Mouse (Mus musculus) kidney, embryonic 15.5 days (tissue): Measurements from ENCODE around the gene Olfr1299. TPM values are rescaled to one million over a fixed set of nuclear protein-coding genes. Genes with fewer than 3 reads are reported as not detected.

Source experiments
- ATAC-seq: fragments of 200-750 bp; cut with Nextera tagmentation; replicated peaks from 2 replicates; pipeline ENCODE4 v1.8.0; 2017; ENCODE audit warnings: moderate TSS enrichment; ENCODE audit not compliant: low FRiP score
- H3K27ac ChIP-seq: fragments of 300-500 bp; sonication (generic); 2 replicates; pipeline ENCODE4 v1.5.1; 2015; ENCODE audit warnings: mild to moderate bottlenecking, inconsistent platforms
- H3K27me3 ChIP-seq: fragments of 300-500 bp; sonication (generic); 2 replicates; pipeline ENCODE4 v1.6.1; 2015; ENCODE audit warnings: inconsistent platforms
- H3K36me3 ChIP-seq: fragments of 300-500 bp; sonication (generic); 2 replicates; pipeline ENCODE4 v1.6.1; 2015; ENCODE audit warnings: inconsistent platforms
- H3K4me1 ChIP-seq: fragments of 300-500 bp; sonication (generic); 2 replicates; pipeline ENCODE4 v1.6.1; 2015; ENCODE audit warnings: inconsistent platforms
- H3K4me2 ChIP-seq: fragments of 300-500 bp; sonication (generic); 2 replicates; pipeline ENCODE4 v1.6.1; 2015; ENCODE audit warnings: moderate library complexity, mild to moderate bottlenecking, inconsistent platforms
- H3K4me3 ChIP-seq: fragments of 300-500 bp; sonication (generic); replicated peaks from 2 replicates; pipeline ENCODE4 v1.5.1; 2015; ENCODE audit warnings: mild to moderate bottlenecking, inconsistent platforms
- H3K9ac ChIP-seq: fragments of 300-500 bp; sonication (generic); 2 replicates; pipeline ENCODE4 v1.6.1; 2015; ENCODE audit warnings: mild to moderate bottlenecking, inconsistent platforms
- H3K9me3 ChIP-seq: fragments of 300-500 bp; sonication (generic); replicated peaks from 2 replicates; pipeline ENCODE4 v1.6.1; 2016; ENCODE audit warnings: inconsistent platforms
- WGBS: fragments of 180-500 bp; shearing (Covaris S2); methylation state at CpG from one replicate; pipeline ENCODE4 v1.1.7; 2015; ENCODE audit warnings: mixed read lengths; 5-methylcytosine and 5-hydroxymethylcytosine counted together
- polyA plus RNA-seq: library from polyadenylated mRNA; unstranded; fragments of >200 nt; fragmentation: Nextera tagmentation; extraction: Ambion mirVana; gene quantifications from 2 replicates; pipeline ENCODE4 v1.2.1, GENCODE M21; 2015

Olfr1299 gene
- polyA plus RNA-seq, result not detected in 2 replicates

- H3K27ac ChIP-seq, result no peak within 1 kb of the TSS
- H3K4me3 ChIP-seq, result no peak within 1 kb of the TSS
- no peaks in the 10 kb centered on the region for H3K9me3 ChIP-seq
- no peaks in the 10 kb centered on the region for H3K4me1 ChIP-seq
- H3K36me3 ChIP-seq, result no peaks in the 10 kb centered on the region
- no peak within 1 kb of the TSS for H3K9ac ChIP-seq
- 84% methylated on average over 4 of the region's 4 CpGs for WGBS
- ATAC-seq, result no peak
- no peak within 1 kb of the TSS for H3K4me2 ChIP-seq
- H3K27me3 ChIP-seq, result no peaks in the 10 kb centered on the region
These were observed at the start of gene Olfr1299 for GRCm38 (mm10) chr2:111661119-111661518. TSS of gene Olfr1299 (plus strand) at chr2:111661419.

GRCm38 (mm10) chr2:111626397-111626796 lies 34.8 kb upstream of the Olfr1299 start, which contains the start of gene Olfr1297:
TSS of gene Olfr1297 (minus strand) at chr2:111626497.
- H3K4me3 ChIP-seq, result no peak within 1 kb of the TSS
- H3K4me2 ChIP-seq, result no peak within 1 kb of the TSS
- no peak for ATAC-seq
- H3K4me1 ChIP-seq, result no peaks in the 10 kb centered on the region
- no peak within 1 kb of the TSS for H3K27ac ChIP-seq
- 78% methylated on average over 1 of the region's 1 CpGs for WGBS
- no peak within 1 kb of the TSS for H3K9ac ChIP-seq
- no peaks in the 10 kb centered on the region for H3K9me3 ChIP-seq
- H3K27me3 ChIP-seq, result no peaks in the 10 kb centered on the region
- no peaks in the 10 kb centered on the region for H3K36me3 ChIP-seq

- WGBS, result 84% methylated on average over 1 of the region's 1 CpGs
- Histone ChIP-seq H3K9ac (no peak within 1 kb of the TSS), H3K9me3 (no peaks in the 10 kb centered on the region), H3K27ac (no peak within 1 kb of the TSS), H3K4me2 (no peak within 1 kb of the TSS), H3K36me3 (no peaks in the 10 kb centered on the region), H3K27me3 (no peaks in the 10 kb centered on the region), H3K4me3 (no peak within 1 kb of the TSS), H3K4me1 (no peaks in the 10 kb centered on the region)
- ATAC-seq, result no peak
These were observed 12.1 kb upstream of the Olfr1299 start, which contains the start of gene Olfr1298 for GRCm38 (mm10) chr2:111649101-111649500. TSS of gene Olfr1298 (minus strand) at chr2:111649201.

Other genes starting within 250 kb of the Olfr1299 start
- not detected in 2 replicates for gene Olfr1286, start 238.3 kb upstream of the Olfr1299 start, polyA plus RNA-seq
- not detected in 2 replicates for gene Olfr1287, start 212.3 kb upstream of the Olfr1299 start, polyA plus RNA-seq
- gene Olfr1288, start 187.3 kb upstream of the Olfr1299 start, polyA plus RNA-seq, result not detected in 2 replicates
- gene Olfr1289, start 180.6 kb upstream of the Olfr1299 start, polyA plus RNA-seq, result not detected in 2 replicates
- not detected in 2 replicates for gene Olfr1290, start 167.6 kb upstream of the Olfr1299 start, polyA plus RNA-seq
- gene Olfr1291-ps1, start 164.2 kb upstream of the Olfr1299 start, polyA plus RNA-seq, result not detected in 2 replicates
- gene Olfr1293-ps, start 136.2 kb upstream of the Olfr1299 start, polyA plus RNA-seq, result not detected in 2 replicates
- gene Olfr1294, start 121.1 kb upstream of the Olfr1299 start, polyA plus RNA-seq, result not detected in 2 replicates
- gene Olfr1295, start 91.7 kb upstream of the Olfr1299 start, polyA plus RNA-seq, result not detected in 2 replicates
- gene Olfr1297, start 34.9 kb upstream of the Olfr1299 start, polyA plus RNA-seq, result not detected in 2 replicates
- gene Olfr1298, start 12.2 kb upstream of the Olfr1299 start, polyA plus RNA-seq, result not detected in 2 replicates
- gene Olfr1301, start 89.6 kb downstream of the Olfr1299 start, polyA plus RNA-seq, result not detected in 2 replicates
- not detected in 2 replicates for gene Olfr1302, start 116.0 kb downstream of the Olfr1299 start, polyA plus RNA-seq
- not detected in 2 replicates for gene Olfr1303, start 158.9 kb downstream of the Olfr1299 start, polyA plus RNA-seq
- gene Olfr1305, start 215.7 kb downstream of the Olfr1299 start, polyA plus RNA-seq, result not detected in 2 replicates